Mouse (Mus musculus): ENCODE data around the gene Gp9.

DNA sequence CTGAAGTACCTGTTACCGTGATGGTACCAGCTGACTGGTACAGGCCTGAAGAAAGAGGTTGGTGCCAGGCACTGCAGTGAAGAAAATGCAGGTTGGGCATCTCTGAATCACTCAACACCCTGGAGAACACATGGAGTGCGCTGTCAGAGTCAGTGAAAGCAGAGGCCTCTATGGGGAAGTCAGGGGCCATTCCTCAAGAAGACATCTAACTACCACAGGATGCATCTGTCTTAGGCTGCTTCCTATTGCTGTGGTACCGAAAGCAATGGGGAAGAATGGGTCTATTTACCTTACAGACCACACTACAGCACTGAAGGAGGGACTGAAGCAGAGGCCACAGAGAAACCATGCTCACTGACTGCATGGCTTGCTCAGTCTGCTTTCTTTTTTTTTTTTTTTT, 49.8 kb upstream of the Gp9 start:
- no peak for TF ChIP-seq POLR2A (IDR thresholded peaks at IDR 0.05; ENCODE audit: extremely low read depth, insufficient read depth, low read length)
- no peak for TF ChIP-seq CTCF (IDR thresholded peaks at IDR 0.05; ENCODE audit: low read depth, low read length)

Data from liver, adult 2 months (tissue).